Mouse (Mus musculus) embryonic fibroblast, embryonic 13.5 days (primary cell): ENCODE measurements around the gene Gm16253.

Source experiments
- CTCF ChIP-seq: IDR thresholded peaks from 2 replicates; pipeline ENCODE4 v1.5.1; 2011; ENCODE audit warnings: mild to moderate bottlenecking, control low read depth, low read length, moderate library complexity, borderline replicate concordance; ENCODE audit not compliant: insufficient read depth
- POLR2A ChIP-seq: IDR thresholded peaks from 2 replicates; pipeline ENCODE4 v1.6.1; 2011; ENCODE audit warnings: low read depth, mild to moderate bottlenecking, control low read depth, low read length, moderate library complexity

DNA sequence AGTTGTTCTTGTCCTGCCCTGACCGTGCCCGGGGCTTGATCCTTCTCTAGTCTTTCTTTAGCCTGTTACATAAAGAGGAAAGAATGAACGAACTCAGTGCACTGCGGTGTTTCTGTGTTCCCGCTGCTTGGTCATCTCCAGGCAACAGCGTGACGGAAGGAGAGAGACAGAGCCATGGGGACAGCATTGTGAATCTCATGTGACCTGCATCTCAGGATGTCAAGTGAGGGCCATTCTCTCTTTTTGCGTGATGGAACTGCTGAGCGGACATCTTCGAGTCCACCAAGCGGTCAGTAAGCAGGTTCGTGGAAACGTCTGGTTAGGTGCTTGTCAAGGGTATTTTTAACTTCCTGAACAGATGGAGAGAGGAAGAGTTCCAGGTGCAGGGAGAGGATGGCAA lies 7.3 kb upstream of the Gm16253 start:
- TF ChIP-seq POLR2A (no peak), CTCF (no peak)
